In the genomic region with DNA sequence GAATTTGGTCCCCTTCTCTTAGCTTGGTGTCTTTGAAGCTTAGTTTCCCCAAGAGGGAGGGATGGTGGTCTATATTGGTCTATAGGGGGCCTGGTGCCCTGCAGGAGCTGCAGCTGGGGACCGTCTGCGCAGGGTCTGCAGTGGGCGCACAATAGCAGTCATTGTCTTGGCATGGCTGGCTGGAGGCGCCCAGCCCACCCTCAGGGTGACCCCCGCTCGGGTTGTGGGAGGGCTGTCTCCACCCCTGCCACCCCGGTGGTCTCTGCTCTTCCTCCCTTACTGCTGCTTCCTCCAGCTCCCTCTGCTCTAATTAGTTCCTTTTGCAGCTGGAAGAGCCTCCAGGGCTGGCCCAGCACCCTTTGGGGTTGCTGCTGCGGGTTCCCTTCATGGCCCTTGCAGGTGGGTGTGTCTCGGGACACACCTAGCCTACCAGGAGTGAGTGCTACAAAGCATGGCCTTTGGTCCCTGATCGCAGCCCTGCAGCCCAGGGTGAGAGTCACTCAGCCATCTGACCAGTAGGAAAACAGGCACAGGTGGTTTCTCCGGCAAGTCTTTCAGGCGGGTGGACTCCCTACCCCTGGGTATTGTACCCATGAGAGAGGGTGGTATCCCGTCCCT, we compare ENCODE assay signal across 10 mouse cellular contexts. TPM values are rescaled to one million over a fixed set of nuclear protein-coding genes. Genes with fewer than 3 reads are reported as not detected.
DNase-seq lines count a peak whose midpoint lies in the region; ATAC-seq and TF ChIP-seq lines count a peak whose summit lies in the region.
"Had no signal": no experiment of that assay in that cellular context is flagged by ENCODE, and none has a peak within 500 bp of the region (broad histone marks: within the 10 kb centered on the region; RNA-seq: fewer than 3 reads in every experiment).

No protein-coding gene starts in this region.

- no peak overlapping the region for H3K4me2 ChIP-seq in hindbrain, postnatal 0 days (ENCODE audit: low read depth, low read length)
- 0 out of 2 replicates have a peak overlapping the region, but pooled peaks have one; percentile 5 for H3K4me2 ChIP-seq in kidney, embryonic 14.5 days (replicated peaks; ENCODE audit: low read depth, low read length)

- no peak for ATAC-seq in hindbrain, postnatal 0 days
- ATAC-seq in kidney, embryonic 14.5 days (ENCODE audit: low FRiP score, low TSS enrichment), result no peak

- peak overlapping the region; percentile 31 for H3K4me3 ChIP-seq in hindbrain, embryonic 10.5 days
- no peak overlapping the region for H3K4me3 ChIP-seq in hindbrain, postnatal 0 days (ENCODE audit: low read length)
- H3K4me3 ChIP-seq in E14TG2a.4 (replicated peaks; ENCODE audit: low read length), result peak overlapping the region; percentile 53
- no peak overlapping the region for H3K4me3 ChIP-seq in brown adipose tissue, adult 24 weeks (ENCODE audit: insufficient read depth, low read depth, low read length)
- H3K4me3 ChIP-seq in kidney, embryonic 14.5 days (ENCODE audit: low read length), result no peak overlapping the region
- H3K4me3 ChIP-seq in thymus, adult 2 months (ENCODE audit: control insufficient read depth, insufficient read depth, low read length), result no peak overlapping the region

- no peak overlapping the region for H3K9ac ChIP-seq in hindbrain, postnatal 0 days (replicated peaks; ENCODE audit: low read length)
- no peak overlapping the region; the same call in 1 of the 2 replicates for H3K9ac ChIP-seq in kidney, embryonic 14.5 days (ENCODE audit: low read depth, low read length)

- TF ChIP-seq POLR2A in thymus, adult 2 months (IDR thresholded peaks at IDR 0.05; ENCODE audit: control insufficient read depth, extremely low read depth, insufficient read depth, low read length, poor library complexity), result no peak

- TF ChIP-seq CTCF in hindbrain, postnatal 0 days (IDR thresholded peaks at IDR 0.05; ENCODE audit: low read depth), result no peak
- no peak for TF ChIP-seq CTCF in E14TG2a.4 (conservative IDR thresholded peaks at IDR 0.05; ENCODE audit: low read length)
- TF ChIP-seq CTCF in thymus, adult 2 months (IDR thresholded peaks at IDR 0.05; ENCODE audit: borderline replicate concordance, control insufficient read depth, extremely low read depth, insufficient read depth, low read length, poor library complexity), result no peak

- peak overlapping the region; percentile 84 for H3K27ac ChIP-seq in hindbrain, embryonic 10.5 days
- no peak overlapping the region for H3K27ac ChIP-seq in hindbrain, postnatal 0 days
- 0 out of 2 replicates have a peak overlapping the region, but pooled peaks have one; percentile 13 for H3K27ac ChIP-seq in brown adipose tissue, adult 24 weeks (replicated peaks; ENCODE audit: low read depth, low read length)
- H3K27ac ChIP-seq in kidney, embryonic 14.5 days (ENCODE audit: low read depth, low read length), result peak overlapping the region; percentile 57
- no peak overlapping the region for H3K27ac ChIP-seq in thymus, adult 2 months (ENCODE audit: control insufficient read depth, insufficient read depth, low read length)

- WGBS in hindbrain, embryonic 10.5 days, result 42% methylated on average over 13 of the region's 13 CpGs
- WGBS in hindbrain, postnatal 0 days, result 44% methylated on average over 13 of the region's 13 CpGs
- WGBS in kidney, embryonic 14.5 days, result 37% methylated on average over 13 of the region's 13 CpGs
- 86% methylated on average over 13 of the region's 13 CpGs for WGBS in thymus, adult 2 months

- H3K27me3 ChIP-seq in hindbrain, embryonic 10.5 days (ENCODE audit: insufficient read depth, poor library complexity, severe bottlenecking), result no peaks in the 10 kb centered on the region
- H3K27me3 ChIP-seq in hindbrain, postnatal 0 days (ENCODE audit: insufficient read depth, low read length), result no peaks in the 10 kb centered on the region
- no peaks in the 10 kb centered on the region for H3K27me3 ChIP-seq in E14TG2a.4 (ENCODE audit: insufficient read depth, low read length)
- H3K27me3 ChIP-seq in kidney, embryonic 14.5 days (ENCODE audit: control insufficient read depth, insufficient read depth, low read length), result no peaks in the 10 kb centered on the region
- no peaks in the 10 kb centered on the region for H3K27me3 ChIP-seq in thymus, adult 2 months (ENCODE audit: control insufficient read depth, insufficient read depth, low read length)

- DNase-seq in hindbrain, embryonic 10.5 days (ENCODE audit: low spot score), result no peak
- no peak for DNase-seq in hindbrain, postnatal 0 days (ENCODE audit: low spot score)
- DNase-seq in spleen, postnatal 4 days (ENCODE audit: low spot score in 2 of 2), result no peak
- DNase-seq in thymus, adult 2 months, result no peak
- DNase-seq in spleen, postnatal 10 days (ENCODE audit: low spot score in 2 of 2), result no peak
- DNase-seq: midbrain, embryonic 14.5 days; right cerebral cortex, postnatal 25 days had no signal

- peaks cover 24% of the 10 kb centered on the region for H3K36me3 ChIP-seq in hindbrain, embryonic 10.5 days
- H3K36me3 ChIP-seq in hindbrain, postnatal 0 days (ENCODE audit: insufficient read depth, low read length), result peaks cover 3% of the 10 kb centered on the region
- H3K36me3 ChIP-seq in E14TG2a.4 (ENCODE audit: insufficient read depth, low read length), result peaks cover 35% of the 10 kb centered on the region
- peaks cover 21% of the 10 kb centered on the region for H3K36me3 ChIP-seq in kidney, embryonic 14.5 days (ENCODE audit: control insufficient read depth, insufficient read depth, low read length)
- no peaks in the 10 kb centered on the region for H3K36me3 ChIP-seq in thymus, adult 2 months (ENCODE audit: control insufficient read depth, insufficient read depth, low read length)

- H3K9me3 ChIP-seq in hindbrain, embryonic 10.5 days, result no peaks in the 10 kb centered on the region
- H3K9me3 ChIP-seq in hindbrain, postnatal 0 days (ENCODE audit: low read length), result no peaks in the 10 kb centered on the region
- no peaks in the 10 kb centered on the region for H3K9me3 ChIP-seq in E14TG2a.4 (ENCODE audit: low read length)
- H3K9me3 ChIP-seq in kidney, embryonic 14.5 days (ENCODE audit: control insufficient read depth, low read length), result no peaks in the 10 kb centered on the region

- peaks cover 79% of the 10 kb centered on the region for H3K4me1 ChIP-seq in hindbrain, embryonic 10.5 days (replicated peaks)
- peaks cover 22% of the 10 kb centered on the region for H3K4me1 ChIP-seq in hindbrain, postnatal 0 days (ENCODE audit: insufficient read depth, low read length)
- H3K4me1 ChIP-seq in E14TG2a.4 (replicated peaks; ENCODE audit: low read depth, low read length), result peaks cover 100% of the 10 kb centered on the region
- H3K4me1 ChIP-seq in brown adipose tissue, adult 24 weeks (ENCODE audit: control insufficient read depth, insufficient read depth, insufficient read length, low read length), result peaks cover 13% of the 10 kb centered on the region
- peaks cover 70% of the 10 kb centered on the region for H3K4me1 ChIP-seq in kidney, embryonic 14.5 days (ENCODE audit: control insufficient read depth, insufficient read depth, low read length)
- no peaks in the 10 kb centered on the region for H3K4me1 ChIP-seq in thymus, adult 2 months (replicated peaks; ENCODE audit: control insufficient read depth, insufficient read depth, low read length)

RNA-seq across cellular contexts. Expression of gene Glis2, which starts 11.1 kb away (rescaled TPM):
- polyA plus RNA-seq in hindbrain, embryonic 10.5 days (2016; fragmentation: Nextera tagmentation; extraction: Ambion mirVana), result 27.3 and 27.9 TPM in 2 replicates
- 25.8 and 28.2 TPM in 2 replicates for total RNA-seq in hindbrain, postnatal 0 days (2014; rRNA removed)
- polyA plus RNA-seq in hindbrain, postnatal 0 days (2015; fragmentation: Nextera tagmentation; extraction: Ambion mirVana), result 12.0 and 12.5 TPM in 2 replicates
- polyA plus RNA-seq in brown adipose tissue, adult 24 weeks (2012; ENCODE audit: insufficient read depth, insufficient read length, missing spikeins), result 2.9 and 5.7 TPM in 2 replicates
- polyA plus RNA-seq in kidney, embryonic 14.5 days (2014; fragmentation: Nextera tagmentation; extraction: Ambion mirVana), result 42.4 and 47.3 TPM in 2 replicates
- polyA plus RNA-seq in thymus, adult 2 months (2012; rRNA removed), result 11.8 and 14.3 TPM in 2 replicates

RNA-seq across cellular contexts. Expression of gene Pam16, which starts 19.2 kb away (rescaled TPM):
- 88.0 and 131 TPM in 2 replicates for polyA plus RNA-seq in hindbrain, embryonic 10.5 days (2016; fragmentation: Nextera tagmentation; extraction: Ambion mirVana)
- 25.4 and 88.3 TPM in 2 replicates for total RNA-seq in hindbrain, postnatal 0 days (2014; rRNA removed)
- polyA plus RNA-seq in hindbrain, postnatal 0 days (2015; fragmentation: Nextera tagmentation; extraction: Ambion mirVana), result 135 and 140 TPM in 2 replicates
- 140 and 178 TPM in 2 replicates for polyA plus RNA-seq in brown adipose tissue, adult 24 weeks (2012; ENCODE audit: insufficient read depth, insufficient read length, missing spikeins)
- 102 and 116 TPM in 2 replicates for polyA plus RNA-seq in kidney, embryonic 14.5 days (2014; fragmentation: Nextera tagmentation; extraction: Ambion mirVana)
- 35.7 and 40.4 TPM in 2 replicates for polyA plus RNA-seq in thymus, adult 2 months (2012; rRNA removed)

RNA-seq across cellular contexts. Expression of gene Vasn, which starts 34.1 kb away (rescaled TPM):
- 10.3 and 12.6 TPM in 2 replicates for polyA plus RNA-seq in hindbrain, embryonic 10.5 days (2016; fragmentation: Nextera tagmentation; extraction: Ambion mirVana)
- 18.4 and 18.8 TPM in 2 replicates for total RNA-seq in hindbrain, postnatal 0 days (2014; rRNA removed)
- 6.1 and 7.3 TPM in 2 replicates for polyA plus RNA-seq in hindbrain, postnatal 0 days (2015; fragmentation: Nextera tagmentation; extraction: Ambion mirVana)
- polyA plus RNA-seq in brown adipose tissue, adult 24 weeks (2012; ENCODE audit: insufficient read depth, insufficient read length, missing spikeins), result 4.2 and 4.4 TPM in 2 replicates
- polyA plus RNA-seq in kidney, embryonic 14.5 days (2014; fragmentation: Nextera tagmentation; extraction: Ambion mirVana), result 14.4 and 16.1 TPM in 2 replicates
- 5.3 and 8.1 TPM in 2 replicates for polyA plus RNA-seq in thymus, adult 2 months (2012; rRNA removed)

RNA-seq across cellular contexts. Expression of gene Dnaja3, which starts 34.2 kb away (rescaled TPM):
- polyA plus RNA-seq in hindbrain, embryonic 10.5 days (2016; fragmentation: Nextera tagmentation; extraction: Ambion mirVana), result 60.7 and 62.7 TPM in 2 replicates
- total RNA-seq in hindbrain, postnatal 0 days (2014; rRNA removed), result 49.6 and 50.6 TPM in 2 replicates
- 52.9 and 54.3 TPM in 2 replicates for polyA plus RNA-seq in hindbrain, postnatal 0 days (2015; fragmentation: Nextera tagmentation; extraction: Ambion mirVana)
- 193 and 221 TPM in 2 replicates for polyA plus RNA-seq in brown adipose tissue, adult 24 weeks (2012; ENCODE audit: insufficient read depth, insufficient read length, missing spikeins)
- polyA plus RNA-seq in kidney, embryonic 14.5 days (2014; fragmentation: Nextera tagmentation; extraction: Ambion mirVana), result 46.3 and 68.8 TPM in 2 replicates
- 18.3 and 19.7 TPM in 2 replicates for polyA plus RNA-seq in thymus, adult 2 months (2012; rRNA removed)

RNA-seq across cellular contexts. Expression of gene Tfap4, which starts 46.0 kb away (rescaled TPM):
- 21.3 and 27.5 TPM in 2 replicates for polyA plus RNA-seq in hindbrain, embryonic 10.5 days (2016; fragmentation: Nextera tagmentation; extraction: Ambion mirVana)
- total RNA-seq in hindbrain, postnatal 0 days (2014; rRNA removed), result 7.8 and 9.3 TPM in 2 replicates
- polyA plus RNA-seq in hindbrain, postnatal 0 days (2015; fragmentation: Nextera tagmentation; extraction: Ambion mirVana), result 7.0 and 7.6 TPM in 2 replicates
- polyA plus RNA-seq in brown adipose tissue, adult 24 weeks (2012; ENCODE audit: insufficient read depth, insufficient read length, missing spikeins), result 3.2 and 3.3 TPM in 2 replicates
- polyA plus RNA-seq in kidney, embryonic 14.5 days (2014; fragmentation: Nextera tagmentation; extraction: Ambion mirVana), result 24.5 and 25.7 TPM in 2 replicates
- polyA plus RNA-seq in thymus, adult 2 months (2012; rRNA removed), result 12.0 and 13.5 TPM in 2 replicates

Comparison
In these comparisons a context has a peak if more than half of its experiments do, and no peak if none do; other contexts are left out.
1. H3K27ac ChIP-seq: peak in hindbrain, embryonic 10.5 days (single experiment), brown adipose tissue, adult 24 weeks (single experiment) and kidney, embryonic 14.5 days (single experiment); none in hindbrain, postnatal 0 days (single experiment) and thymus, adult 2 months (single experiment).
2. H3K4me3 ChIP-seq: peak in hindbrain, embryonic 10.5 days (single experiment) and E14TG2a.4 (single experiment); none in hindbrain, postnatal 0 days (single experiment), brown adipose tissue, adult 24 weeks (single experiment), kidney, embryonic 14.5 days (single experiment) and thymus, adult 2 months (single experiment).